Mouse (Mus musculus) intestine, postnatal 0 days (tissue): Measurements from ENCODE around the gene Gipc2. TPM values are rescaled to one million over a fixed set of nuclear protein-coding genes. Genes with fewer than 3 reads are reported as not detected.

ENCODE experiments used
- ATAC-seq: fragments of 200-750 bp; cut with Nextera tagmentation; 2 replicates; pipeline ENCODE4 v1.8.0; 2017; ENCODE audit warnings: mild to moderate bottlenecking, moderate TSS enrichment, moderate library complexity
- H3K27ac ChIP-seq: fragments of 300-500 bp; sonication (generic); 2 replicates; pipeline ENCODE4 v1.5.1; 2014; ENCODE audit warnings: mild to moderate bottlenecking, low read depth, low read length, moderate library complexity
- H3K27me3 ChIP-seq: fragments of 300-500 bp; sonication (generic); replicated peaks from 2 replicates; pipeline ENCODE4 v1.6.1; 2014; ENCODE audit warnings: low read length, mixed read lengths; ENCODE audit not compliant: control insufficient read depth, insufficient read depth
- H3K36me3 ChIP-seq: fragments of 300-500 bp; sonication (generic); 2 replicates; pipeline ENCODE4 v1.6.1; 2014; ENCODE audit warnings: mild to moderate bottlenecking, moderate library complexity; ENCODE audit not compliant: control insufficient read depth, insufficient read depth
- H3K4me1 ChIP-seq: fragments of 300-500 bp; sonication (generic); replicated peaks from 2 replicates; pipeline ENCODE4 v1.6.1; 2014; ENCODE audit warnings: antibody characterized with exemption, low read length, mixed read lengths; ENCODE audit not compliant: control insufficient read depth, insufficient read depth
- H3K4me2 ChIP-seq: fragments of 300-500 bp; sonication (generic); replicated peaks from 2 replicates; pipeline ENCODE4 v1.6.1; 2014; ENCODE audit warnings: low read depth, mild to moderate bottlenecking, moderate library complexity
- H3K4me3 ChIP-seq: fragments of 300-500 bp; sonication (generic); 2 replicates; pipeline ENCODE4 v1.5.1; 2014; ENCODE audit warnings: low read depth, low read length
- H3K9ac ChIP-seq: fragments of 300-500 bp; sonication (generic); 2 replicates; pipeline ENCODE4 v1.6.1; 2014; ENCODE audit warnings: mild to moderate bottlenecking, low read depth, low read length
- H3K9me3 ChIP-seq: fragments of 300-500 bp; sonication (generic); 2 replicates; pipeline ENCODE4 v1.6.1; 2016; ENCODE audit warnings: mixed run types; ENCODE audit not compliant: control insufficient read depth
- CTCF ChIP-seq: sonication (generic); IDR thresholded peaks from 2 replicates; pipeline ENCODE4 v1.5.1; 2016; ENCODE audit warnings: low read depth, mild to moderate bottlenecking, control low read depth, antibody characterized with exemption, moderate library complexity
- WGBS: fragments of 180-500 bp; shearing (Covaris S2); extraction: QIAGEN DNeasy Blood & Tissue Kit; methylation state at CpG from one replicate; pipeline ENCODE4 v1.1.7; 2014; 5-methylcytosine and 5-hydroxymethylcytosine counted together
- polyA plus RNA-seq: library from polyadenylated mRNA; unstranded; fragments of >200 nt; fragmentation: Nextera tagmentation; extraction: Ambion mirVana; gene quantifications from 2 replicates; pipeline ENCODE4 v1.2.1, GENCODE M21; 2015

The Gipc2 gene
- polyA plus RNA-seq, 1 experiment from 2014 or later = 243 TPM

DNA sequence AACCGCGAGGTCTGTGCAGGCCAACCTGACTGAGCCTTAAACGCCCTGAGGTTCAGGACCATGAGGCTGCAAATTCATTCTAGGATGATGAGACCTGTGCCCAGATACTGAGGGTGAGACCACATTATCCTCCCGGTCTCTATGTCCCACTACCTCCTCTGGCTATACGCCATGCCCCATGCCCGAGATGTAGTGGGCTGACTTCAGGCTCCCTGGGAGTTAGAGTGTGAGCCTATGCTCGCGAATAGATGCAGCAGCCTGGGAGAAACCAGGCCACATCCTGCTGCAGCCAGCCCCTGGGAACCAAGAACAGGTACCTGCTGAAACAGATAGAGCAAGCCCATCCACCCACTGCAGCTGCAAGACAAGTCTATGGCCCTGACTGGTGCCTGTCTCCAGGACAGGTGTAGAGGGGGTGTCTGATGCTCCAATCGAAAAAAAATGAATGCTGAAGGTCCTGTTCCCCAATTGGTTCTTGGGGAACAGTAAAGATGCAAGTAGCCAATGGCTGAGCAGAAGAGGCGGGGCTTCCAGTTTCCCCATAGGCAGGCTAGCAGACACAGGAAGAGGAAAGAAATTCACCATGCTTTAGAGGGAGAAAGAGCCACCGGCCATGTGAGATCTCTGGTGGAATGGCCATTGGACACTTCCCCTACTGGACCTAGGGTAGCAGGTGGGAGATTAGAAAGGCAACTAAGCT is 65.8 kb downstream of the Gipc2 start:
- no peak for ATAC-seq
- 56% methylated on average over 11 of the region's 11 CpGs for WGBS
- TF ChIP-seq CTCF = no peak

DNA sequence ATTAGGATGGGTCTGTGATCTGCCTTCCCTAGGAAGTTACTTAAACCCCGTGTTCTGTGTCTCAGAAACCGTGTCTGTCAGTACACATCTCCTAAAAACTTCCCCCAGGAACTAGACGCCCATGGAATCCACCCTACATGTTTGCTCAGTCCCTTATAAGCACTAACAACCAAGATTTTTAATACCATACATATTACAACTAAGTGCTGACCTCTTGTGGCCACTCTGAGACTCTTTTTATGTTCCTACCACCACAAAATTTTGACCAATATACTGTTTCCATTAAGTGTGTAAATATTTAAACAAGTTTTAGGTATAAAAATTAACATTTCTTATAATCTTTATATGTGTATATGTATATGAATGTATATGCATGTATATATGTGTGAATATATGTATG is 71.0 kb downstream of the Gipc2 start:
- Histone ChIP-seq H3K9ac (no peak overlapping the region), H3K4me1 (no peaks in the 10 kb centered on the region), H3K9me3 (no peaks in the 10 kb centered on the region), H3K36me3 (0 out of 2 replicates have a peak, but pooled peaks cover 8% of the 10 kb centered on the region), H3K4me3 (no peak overlapping the region), H3K4me2 (no peak overlapping the region), H3K27ac (no peak overlapping the region), H3K27me3 (no peaks in the 10 kb centered on the region)
- ATAC-seq = no peak
- peak; percentile 64 for TF ChIP-seq CTCF
- WGBS = 12% methylated on average over 3 of the region's 3 CpGs

More for the DNA sequence above, 65.8 kb downstream of the Gipc2 start:
- no peak overlapping the region for H3K27ac ChIP-seq
- no peak overlapping the region for H3K4me3 ChIP-seq
- no peak overlapping the region for H3K9ac ChIP-seq
- H3K36me3 ChIP-seq = peaks cover 19% of the 10 kb centered on the region
- H3K27me3 ChIP-seq = no peaks in the 10 kb centered on the region
- H3K4me1 ChIP-seq = no peaks in the 10 kb centered on the region
- no peaks in the 10 kb centered on the region for H3K9me3 ChIP-seq
- H3K4me2 ChIP-seq = no peak overlapping the region

DNA sequence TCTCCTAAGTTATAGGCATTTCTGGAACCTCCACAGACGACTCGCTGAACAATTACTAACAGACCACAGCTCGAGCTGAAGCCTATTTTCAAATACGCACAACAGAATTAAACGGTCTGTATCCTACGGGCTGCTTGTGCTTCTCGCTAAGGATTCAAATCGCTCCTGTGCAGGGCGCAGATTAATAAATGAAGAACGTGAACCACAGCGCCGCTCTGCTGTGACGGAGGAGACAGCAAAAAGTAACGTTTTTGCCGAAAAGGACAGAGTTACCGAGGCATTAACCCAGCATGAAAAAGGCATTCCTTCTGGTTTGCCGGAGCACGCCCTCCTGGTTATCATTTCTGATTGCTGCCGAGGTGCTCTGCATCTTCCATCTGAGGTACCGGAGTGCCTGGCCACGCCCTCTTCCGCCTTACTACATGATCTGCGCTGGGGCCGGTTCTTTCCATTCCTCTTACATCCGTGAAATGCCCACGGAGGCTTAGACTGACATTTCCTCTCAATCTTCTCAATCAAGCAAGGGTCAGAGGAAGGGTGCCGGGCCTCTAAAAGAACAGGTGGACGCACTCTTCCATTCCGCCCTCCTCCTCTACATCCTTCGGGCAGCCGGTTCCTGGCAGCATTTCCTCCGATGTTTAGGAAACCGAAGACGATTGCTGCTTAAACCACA is 73.5 kb downstream of the Gipc2 start:
- TF ChIP-seq CTCF = peak; percentile 57

DNA sequence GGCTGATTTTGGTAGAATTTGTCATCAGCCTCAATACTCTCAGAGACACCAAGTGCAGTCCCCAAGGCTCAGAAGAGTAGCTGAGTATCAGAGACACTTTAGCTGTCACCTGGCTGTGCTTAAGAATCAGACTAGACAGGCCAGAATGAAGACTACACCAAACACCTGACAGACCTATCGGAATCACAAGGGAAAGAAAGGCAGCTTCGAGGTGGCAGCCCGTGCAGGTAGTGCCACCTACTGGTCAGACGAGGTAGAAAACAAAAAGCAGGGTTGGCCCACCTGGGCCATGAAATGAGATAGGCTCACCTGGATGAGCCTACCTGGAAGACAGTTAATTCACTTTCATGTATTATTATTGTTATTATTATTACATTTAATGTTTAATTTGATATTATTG is 76.9 kb downstream of the Gipc2 start:
- Histone ChIP-seq H3K36me3 (0 out of 2 replicates have a peak, but pooled peaks cover 4% of the 10 kb centered on the region), H3K4me1 (no peaks in the 10 kb centered on the region), H3K9ac (no peak overlapping the region), H3K27ac (no peak overlapping the region), H3K9me3 (no peaks in the 10 kb centered on the region), H3K27me3 (no peaks in the 10 kb centered on the region), H3K4me2 (no peak overlapping the region), H3K4me3 (no peak overlapping the region)
- peak; percentile 95 for TF ChIP-seq CTCF
- ATAC-seq = peak; percentile 57; the same call in 1 of the 2 replicates
- WGBS = 9% methylated on average over 4 of the region's 4 CpGs

More for the DNA sequence above, 73.5 kb downstream of the Gipc2 start:
- Histone ChIP-seq H3K4me3 (peak overlapping the region; percentile 26), H3K27ac (no peak overlapping the region), H3K4me1 (no peaks in the 10 kb centered on the region), H3K27me3 (no peaks in the 10 kb centered on the region), H3K9me3 (no peaks in the 10 kb centered on the region), H3K9ac (no peak overlapping the region), H3K4me2 (peak overlapping the region; percentile 44), H3K36me3 (0 out of 2 replicates have a peak, but pooled peaks cover 4% of the 10 kb centered on the region)
- no peak for ATAC-seq
- WGBS = 61% methylated on average over 34 of the region's 34 CpGs

DNA sequence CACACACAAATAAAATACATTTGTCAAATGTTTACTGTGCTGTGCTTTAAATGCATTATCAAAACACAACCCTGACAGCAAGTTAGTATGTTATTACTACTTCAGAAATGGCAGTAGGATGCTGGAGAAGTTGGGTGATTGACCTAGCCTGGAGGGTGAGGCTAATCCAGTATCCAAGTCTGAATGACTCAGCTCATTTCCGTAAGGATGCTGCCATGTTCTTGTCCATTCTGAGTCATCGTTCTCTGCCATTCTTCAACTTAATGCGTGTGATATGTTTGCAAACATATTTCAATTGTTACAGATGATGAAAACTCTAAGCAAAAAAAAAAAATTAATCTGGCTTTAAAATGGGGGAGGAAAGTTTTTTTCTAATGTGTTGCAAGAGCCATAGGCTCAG is 84.6 kb downstream of the Gipc2 start:
- no peak overlapping the region for H3K9ac ChIP-seq
- no peaks in the 10 kb centered on the region for H3K9me3 ChIP-seq
- H3K27me3 ChIP-seq = no peaks in the 10 kb centered on the region
- no peak for TF ChIP-seq CTCF
- ATAC-seq = no peak
- no peak overlapping the region for H3K27ac ChIP-seq
- H3K4me1 ChIP-seq = no peaks in the 10 kb centered on the region
- no peak overlapping the region for H3K4me2 ChIP-seq
- WGBS = 84% methylated on average over 3 of the region's 3 CpGs
- no peak overlapping the region for H3K4me3 ChIP-seq
- H3K36me3 ChIP-seq = no peaks in the 10 kb centered on the region

DNA sequence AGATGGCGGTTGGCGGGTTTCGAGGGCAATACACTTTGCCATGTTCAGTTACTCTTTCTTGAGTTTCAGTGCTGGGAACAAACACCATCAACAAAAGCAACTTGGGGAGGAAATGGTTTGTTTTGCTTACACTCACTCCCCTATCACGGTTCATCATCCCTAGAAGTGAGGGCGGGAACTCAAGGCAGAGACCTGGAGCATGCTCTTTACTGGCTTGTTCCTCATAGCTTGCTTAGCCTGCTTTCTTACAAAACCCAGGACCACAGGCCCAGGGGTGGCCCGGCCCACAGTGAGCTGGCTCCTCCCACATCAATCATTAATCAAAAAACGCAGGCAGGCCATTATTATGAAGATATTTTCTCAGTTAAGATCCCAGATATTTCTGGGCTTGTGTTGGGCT is 89.9 kb downstream of the Gipc2 start:
- Histone ChIP-seq H3K36me3 (no peaks in the 10 kb centered on the region), H3K9me3 (no peaks in the 10 kb centered on the region), H3K4me3 (no peak overlapping the region), H3K27me3 (no peaks in the 10 kb centered on the region), H3K4me1 (no peaks in the 10 kb centered on the region), H3K27ac (no peak overlapping the region), H3K9ac (no peak overlapping the region), H3K4me2 (no peak overlapping the region)
- no peak for ATAC-seq
- no peak for TF ChIP-seq CTCF
- WGBS = 78% methylated on average over 7 of the region's 7 CpGs
